Mouse (Mus musculus): ENCODE data around the gene Arrb2. TPM values are rescaled to one million over a fixed set of nuclear protein-coding genes. Genes with fewer than 3 reads are reported as not detected.
A peak's percentile ranks its signal among the peaks of the same experiment; 100 is the strongest.
"Not testable (repeated sequence)": the region's sequence is repeated elsewhere in the genome, so short reads cannot be mapped to it uniquely, and the experiment has no call there.

Gene Arrb2
- polyA plus RNA-seq (2012; rRNA removed), result 18.5 and 22.0 TPM in 2 replicates

DNA sequence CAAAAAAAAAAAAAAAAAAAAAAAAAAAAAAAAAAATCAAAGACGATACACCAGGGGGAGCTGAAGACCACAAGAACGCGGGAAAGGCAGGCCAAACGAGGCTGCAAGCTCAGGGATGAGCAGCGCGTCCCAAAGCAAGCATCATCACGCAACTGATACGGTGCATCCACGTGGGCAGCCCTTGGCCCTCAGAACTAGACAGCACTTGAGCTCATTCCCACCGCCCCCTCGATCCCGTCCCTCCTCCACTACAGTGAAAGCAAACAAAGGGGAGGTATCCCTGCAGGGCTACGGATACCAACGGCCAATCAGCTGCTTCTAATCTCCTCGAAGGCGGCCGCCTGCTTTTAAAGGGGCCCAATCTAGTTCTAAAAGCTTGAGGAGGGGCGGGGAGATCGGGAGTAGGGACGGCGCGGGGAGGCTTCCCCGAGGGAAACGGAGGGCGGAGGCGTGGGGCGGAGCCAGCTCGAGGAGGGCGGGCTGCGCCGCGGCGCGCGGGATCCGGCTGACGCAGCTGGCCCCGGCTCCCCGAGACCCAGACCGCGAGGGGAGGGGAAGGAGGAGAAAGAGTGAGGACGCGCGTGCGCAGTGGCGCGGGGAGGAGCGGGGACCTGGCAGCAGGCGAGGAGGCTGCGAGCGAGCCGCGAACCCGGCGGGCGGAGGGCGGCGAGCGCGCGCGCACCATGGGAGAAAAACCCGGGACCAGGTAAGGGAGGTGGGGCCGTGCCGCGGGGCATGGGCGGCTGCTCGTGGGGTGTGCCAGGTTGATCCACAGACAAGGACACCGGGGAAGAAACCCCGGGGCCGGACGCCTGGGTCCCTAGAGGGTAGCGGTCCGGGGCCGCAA is at the start of gene Arrb2:
Arrb2 (plus strand) TSS at position 588 of the 847 bp plus-strand sequence.
- peak; percentile 98 for DNase-seq (ENCODE audit: low spot score)

DNA sequence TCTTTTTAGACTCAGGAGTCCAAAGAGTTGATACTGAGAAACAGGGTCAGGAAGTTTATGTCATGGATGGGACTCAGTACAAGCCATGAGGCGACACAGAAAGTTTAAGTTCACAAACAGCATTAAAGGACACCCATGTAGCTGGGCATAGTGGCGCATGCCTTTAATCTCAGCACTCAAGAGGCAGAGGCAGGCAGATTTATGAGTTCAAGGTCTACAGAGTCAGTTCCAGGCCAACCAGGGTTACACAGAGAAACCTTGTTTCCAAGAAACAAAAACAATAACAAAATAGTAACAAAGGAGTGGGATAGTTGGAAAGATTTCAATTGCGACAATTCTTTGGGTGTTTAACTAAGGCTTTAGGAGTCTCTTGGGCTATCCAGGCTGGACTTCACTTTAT is 48.3 kb upstream of the Arrb2 start:
- DNase-seq (ENCODE audit: low spot score), result no peak

GRCm38 (mm10) chr11:70387436-70387835 is 45.0 kb upstream of the Arrb2 start:
- no peak for DNase-seq (ENCODE audit: low spot score)

DNA sequence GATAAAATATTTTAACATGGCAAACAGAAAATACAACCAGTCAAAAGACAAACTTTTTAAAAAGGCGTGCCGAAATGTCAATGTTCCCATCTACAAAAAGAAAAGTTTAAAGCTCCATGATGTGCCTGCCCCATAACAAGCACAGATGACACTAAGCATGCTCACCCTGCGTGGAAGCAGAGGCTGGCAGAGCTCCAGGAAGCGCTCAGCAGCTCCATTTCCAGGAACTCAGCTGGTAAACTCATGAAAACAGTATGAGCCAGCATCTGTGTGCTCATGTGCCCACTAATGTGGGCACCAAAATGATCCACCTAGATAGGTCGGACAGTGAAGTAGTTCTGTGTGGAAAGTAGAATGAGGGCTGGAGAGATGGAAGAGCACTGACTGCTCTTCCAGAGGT is 43.0 kb upstream of the Arrb2 start:
- no peak for DNase-seq (ENCODE audit: low spot score)

- DNase-seq (ENCODE audit: low spot score), result no peak
Observed at GRCm38 (mm10) chr11:70403598-70403997, 28.8 kb upstream of the Arrb2 start.

- peak; percentile 87 for DNase-seq (ENCODE audit: low spot score)
Observed at GRCm38 (mm10) chr11:70409594-70410296, 22.7 kb upstream of the Arrb2 start, which contains the start of gene Pelp1. Pelp1 (minus strand) TSS chr11:70410031.

- DNase-seq (ENCODE audit: low spot score), result no peak
Observed at GRCm38 (mm10) chr11:70410297-70410643, 22.2 kb upstream of the Arrb2 start.

DNA sequence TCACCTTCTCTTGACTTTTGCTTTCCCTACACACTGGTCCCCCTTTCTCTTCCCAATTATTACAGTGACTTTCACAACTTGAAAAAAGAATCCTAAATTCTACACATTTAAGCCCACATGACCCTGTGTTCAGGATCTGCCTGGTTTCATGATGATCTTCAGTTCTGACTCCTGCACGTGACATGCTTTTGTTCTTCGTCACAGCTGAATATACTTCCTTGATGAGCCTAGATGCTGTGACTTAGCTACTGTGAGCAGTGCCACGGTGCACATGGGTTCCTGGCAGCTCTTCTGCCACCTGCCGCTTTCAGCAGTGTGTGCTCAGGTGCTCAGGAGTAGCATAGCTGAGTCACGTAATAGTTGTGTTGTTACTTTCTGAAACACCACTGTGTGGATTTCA is 19.8 kb upstream of the Arrb2 start:
- no peak for DNase-seq (ENCODE audit: low spot score)

DNA sequence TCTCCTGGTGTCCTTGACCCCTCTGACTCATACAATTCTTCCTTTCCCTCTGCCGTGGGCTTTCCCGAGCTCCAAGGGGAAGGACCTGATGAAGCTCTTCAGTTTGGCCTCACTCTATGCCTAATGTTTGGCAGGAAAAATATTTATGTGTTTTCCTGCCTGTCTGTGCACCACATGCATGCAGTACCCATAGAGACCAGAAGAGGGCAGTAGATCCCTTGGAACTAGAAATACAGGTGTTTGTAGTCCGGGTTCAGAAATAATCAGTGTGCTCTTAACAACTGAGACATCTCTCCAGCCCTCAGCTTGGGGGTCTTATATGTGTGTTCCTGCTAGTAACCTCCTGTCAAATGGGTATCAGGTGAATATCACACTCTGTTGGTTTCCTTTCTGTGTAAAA is 18.5 kb upstream of the Arrb2 start:
- DNase-seq (ENCODE audit: low spot score), result no peak

DNA sequence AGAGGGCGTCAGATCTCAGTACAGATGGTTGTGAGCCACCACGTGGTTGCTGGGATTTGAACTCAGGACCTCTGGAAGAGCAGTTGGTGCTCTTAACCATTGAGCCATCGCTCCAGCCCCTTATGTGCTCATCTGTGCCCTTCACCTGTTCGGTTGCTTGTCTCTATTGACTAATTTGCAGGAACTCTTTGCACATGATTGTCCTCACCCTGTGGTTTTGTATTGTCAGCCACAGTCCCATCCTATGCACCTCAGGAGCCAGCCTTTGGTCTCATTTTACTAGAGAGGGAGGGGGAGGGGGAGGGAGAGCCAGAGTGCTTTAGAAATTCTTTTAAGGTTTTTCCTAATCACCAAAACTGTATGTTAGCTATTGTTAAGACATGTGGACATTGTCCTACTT is 14.2 kb upstream of the Arrb2 start:
- DNase-seq (ENCODE audit: low spot score), result no peak

- no peak for DNase-seq (ENCODE audit: low spot score)
Observed at GRCm38 (mm10) chr11:70419486-70419885, 12.9 kb upstream of the Arrb2 start.

DNA sequence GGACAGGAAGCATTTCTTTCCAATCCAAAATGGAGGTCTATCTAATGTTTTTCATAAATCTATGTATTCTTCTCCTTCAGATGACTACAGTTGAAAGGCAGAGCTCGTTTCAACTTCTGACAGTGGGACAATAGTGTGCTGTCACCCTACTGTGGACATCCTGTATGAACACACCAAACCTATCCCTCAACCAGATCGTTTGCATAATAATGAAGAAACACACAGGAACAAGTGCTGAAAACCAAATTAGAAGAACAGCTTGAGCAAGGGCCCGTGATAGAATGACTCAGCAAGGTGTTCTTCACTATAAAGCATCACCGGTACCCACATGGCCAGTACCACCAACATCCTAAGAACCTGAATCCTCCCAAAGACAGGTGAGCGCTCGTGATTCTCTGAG is 5.8 kb upstream of the Arrb2 start:
- not testable (repeated sequence) for DNase-seq (ENCODE audit: low spot score)

DNA sequence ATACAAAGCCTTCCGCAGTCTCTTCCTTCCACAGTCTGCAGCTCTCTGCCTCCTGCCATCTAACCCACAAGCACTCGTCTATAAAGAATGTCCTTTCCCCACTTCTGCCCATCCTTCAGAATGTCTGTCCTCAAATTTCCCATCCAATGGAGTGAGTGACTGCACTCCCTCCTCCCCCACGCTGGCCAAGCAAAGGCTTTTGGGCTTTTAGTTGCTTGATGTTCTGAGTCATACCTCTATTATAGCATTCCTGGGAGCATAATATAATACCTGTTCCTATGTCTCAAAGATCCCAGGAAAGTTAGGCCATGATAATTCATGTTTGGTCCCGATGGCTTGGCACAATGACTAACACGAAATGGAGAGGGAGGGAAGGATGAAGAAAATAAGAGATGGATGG is 861 bp upstream of the Arrb2 start:
- DNase-seq (ENCODE audit: low spot score), result no peak

GRCm38 (mm10) chr11:70432895-70433568 is 597 bp downstream of the Arrb2 start:
- DNase-seq (ENCODE audit: low spot score), result no peak

DNA sequence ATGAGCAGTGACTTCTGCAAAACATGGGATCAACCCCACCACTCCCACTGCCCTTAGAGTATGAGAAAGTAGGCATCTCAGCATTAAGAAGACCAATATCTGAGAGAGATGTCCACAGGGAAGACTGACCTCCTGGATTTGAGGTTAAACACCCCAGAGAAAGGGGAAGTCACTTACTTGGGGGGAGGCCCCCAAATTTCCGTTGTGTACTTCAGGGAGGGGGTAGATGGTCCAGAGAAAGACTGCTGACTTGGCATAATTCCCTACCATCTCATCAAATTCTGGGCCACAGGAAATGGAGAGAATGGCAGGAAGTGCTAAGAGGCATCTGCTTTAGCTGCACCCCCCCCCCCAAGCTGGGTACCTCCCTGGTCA is 1.1 kb downstream of the Arrb2 start:
- DNase-seq (ENCODE audit: low spot score), result no peak

GRCm38 (mm10) chr11:70433951-70434350 is 1.5 kb downstream of the Arrb2 start:
- no peak for DNase-seq (ENCODE audit: low spot score)

DNA sequence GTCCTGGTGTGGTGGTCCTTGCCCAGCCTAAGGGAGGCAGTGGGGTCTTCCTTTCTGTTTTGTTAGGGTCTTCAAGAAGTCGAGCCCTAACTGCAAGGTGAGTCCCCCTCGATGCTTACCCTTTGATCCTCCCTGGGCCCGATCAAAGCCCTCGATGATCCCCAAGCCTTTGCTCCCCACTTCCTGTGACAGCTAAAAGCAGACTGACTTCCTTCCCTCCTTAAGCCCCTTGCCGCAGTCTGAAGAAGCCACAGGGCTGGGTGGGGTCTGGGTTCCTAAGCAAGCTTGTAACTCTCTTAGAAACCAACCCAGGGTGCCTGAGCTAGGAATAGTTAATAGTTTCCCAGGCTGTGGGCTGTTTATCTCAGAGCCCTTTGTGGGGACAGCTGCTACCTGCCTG is 3.0 kb downstream of the Arrb2 start:
- DNase-seq (ENCODE audit: low spot score), result no peak

DNA sequence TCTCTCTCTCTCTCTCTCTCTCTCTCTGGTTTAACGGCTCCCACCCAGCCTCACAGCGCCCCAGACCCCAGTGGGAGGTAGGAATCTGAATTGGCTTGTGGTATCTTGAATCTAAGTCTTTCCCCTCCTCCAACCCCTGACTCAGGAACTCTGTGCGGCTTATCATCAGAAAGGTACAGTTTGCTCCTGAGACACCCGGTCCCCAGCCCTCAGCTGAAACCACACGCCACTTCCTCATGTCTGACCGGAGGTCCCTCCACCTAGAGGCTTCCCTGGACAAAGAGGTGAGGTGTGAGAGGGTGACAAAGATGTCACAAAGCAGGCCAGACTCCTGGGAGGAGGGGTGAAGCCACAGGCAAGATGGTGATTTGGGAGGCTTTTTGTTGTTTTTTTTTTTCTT is 5.0 kb downstream of the Arrb2 start:
- no peak for DNase-seq (ENCODE audit: low spot score)

- no peak for DNase-seq (ENCODE audit: low spot score)
Observed at GRCm38 (mm10) chr11:70438728-70439374, 6.4 kb downstream of the Arrb2 start.

DNA sequence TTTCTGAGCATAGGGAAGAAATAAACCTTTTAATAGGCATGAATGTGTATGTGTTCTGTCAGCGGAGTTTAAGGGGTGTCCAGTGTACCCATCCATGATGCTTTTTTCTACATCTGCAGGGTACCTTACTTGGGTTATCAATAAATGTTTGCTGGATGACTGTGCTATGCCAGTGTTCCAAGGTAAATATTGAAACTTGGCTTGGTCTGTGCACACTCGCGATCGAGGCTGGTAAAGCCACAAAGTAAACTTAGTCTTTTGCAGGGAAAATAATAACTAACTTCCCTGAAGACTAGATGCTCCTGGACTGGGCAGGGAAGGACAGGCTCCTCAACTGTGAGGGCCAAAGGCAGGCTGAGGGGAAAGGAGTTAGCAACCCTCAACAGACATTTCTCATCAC is 8.2 kb downstream of the Arrb2 start:
- no peak for DNase-seq (ENCODE audit: low spot score)

GRCm38 (mm10) chr11:70441882-70442281 is 9.4 kb downstream of the Arrb2 start:
- no peak for DNase-seq (ENCODE audit: low spot score)

DNA sequence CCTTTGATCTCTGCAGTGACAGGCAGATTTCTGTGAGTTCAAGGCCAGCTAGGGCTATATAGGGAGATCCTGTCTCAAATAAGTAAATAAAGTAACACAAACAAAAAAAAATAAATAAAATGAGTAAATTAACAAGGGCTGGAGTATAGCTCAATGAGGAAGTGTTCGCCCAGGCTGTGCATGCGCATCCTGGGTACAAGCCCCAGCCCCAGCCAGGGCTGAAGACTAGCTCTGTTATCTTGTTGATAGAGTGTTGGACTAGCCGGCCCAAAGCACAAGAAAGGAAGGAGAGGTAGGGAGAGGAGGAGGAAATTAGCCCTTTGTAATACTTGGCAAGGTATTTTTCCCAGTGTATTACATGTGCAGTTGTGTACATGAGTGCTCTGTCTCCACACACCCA is 11.5 kb downstream of the Arrb2 start:
- no peak for DNase-seq (ENCODE audit: low spot score)
